Mouse (Mus musculus): ENCODE data around the gene Efl1. TPM values are rescaled to one million over a fixed set of nuclear protein-coding genes. Genes with fewer than 3 reads are reported as not detected.

Efl1 gene
- polyA plus RNA-seq, 1 experiment: 9.2 TPM

DNA sequence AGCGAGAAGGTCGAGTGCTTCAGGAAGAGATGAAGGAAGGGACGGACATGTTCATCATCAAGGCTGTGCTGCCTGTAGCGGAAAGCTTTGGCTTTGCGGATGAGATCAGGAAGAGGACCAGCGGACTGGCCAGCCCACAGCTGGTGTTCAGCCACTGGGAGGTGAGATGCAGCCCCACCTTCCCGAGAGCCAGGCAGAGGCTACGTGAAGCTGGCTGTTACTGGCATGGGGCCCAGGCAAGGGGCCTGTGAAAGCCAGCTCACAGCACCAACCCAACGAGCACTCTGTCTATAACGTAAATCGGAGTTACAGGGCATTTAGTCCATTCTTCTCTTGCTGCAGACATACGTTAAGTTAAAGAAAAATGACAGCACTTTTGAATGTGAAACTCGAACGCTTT lies 124.1 kb downstream of the Efl1 start:
- Histone ChIP-seq H3K27me3 (ENCODE audit: control insufficient read depth, insufficient read depth, low read length) (no peaks in the 10 kb centered on the region), H3K4me3 (replicated peaks; ENCODE audit: insufficient read depth, low read depth, low read length) (no peak overlapping the region), H3K27ac (ENCODE audit: insufficient read depth, low read length) (no peak overlapping the region), H3K4me1 (ENCODE audit: control insufficient read depth, insufficient read depth, low read length) (no peaks in the 10 kb centered on the region)
- DNase-seq: no peak
- 43% methylated on average over 14 of the region's 14 CpGs for WGBS
- no peak for TF ChIP-seq CTCF (IDR thresholded peaks at IDR 0.05; ENCODE audit: borderline replicate concordance, insufficient read depth, low read depth, low read length)

DNA sequence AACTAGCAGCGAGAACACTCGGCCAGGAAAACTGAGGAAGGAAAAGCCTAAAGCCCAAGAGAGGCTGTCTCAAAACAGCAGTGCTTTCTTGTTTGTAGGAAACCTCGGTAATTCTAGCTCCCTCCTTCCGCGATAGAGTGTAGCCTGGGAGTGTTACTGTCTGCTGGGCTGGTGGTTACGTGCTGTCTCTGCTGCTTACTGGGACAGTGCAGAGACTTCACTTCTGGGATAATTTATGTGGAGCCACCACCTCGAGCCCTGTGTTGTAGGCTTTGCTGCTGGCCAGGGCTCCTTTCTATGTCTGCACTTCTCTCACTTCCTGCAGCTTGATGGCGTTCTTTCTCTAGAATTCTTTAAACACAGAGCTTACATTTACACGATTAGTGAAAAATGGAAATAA lies 124.7 kb downstream of the Efl1 start:
- TF ChIP-seq POLR2A (IDR thresholded peaks at IDR 0.05; ENCODE audit: borderline replicate concordance, insufficient read depth, low read length): no peak
- TF ChIP-seq CTCF (IDR thresholded peaks at IDR 0.05; ENCODE audit: borderline replicate concordance, insufficient read depth, low read depth, low read length): no peak
- no peaks in the 10 kb centered on the region for H3K27me3 ChIP-seq (ENCODE audit: control insufficient read depth, insufficient read depth, low read length)
- no peak overlapping the region for H3K27ac ChIP-seq (ENCODE audit: insufficient read depth, low read length)
- 78% methylated on average over 9 of the region's 9 CpGs for WGBS
- DNase-seq: no peak
- no peak overlapping the region for H3K4me3 ChIP-seq (replicated peaks; ENCODE audit: insufficient read depth, low read depth, low read length)
- no peaks in the 10 kb centered on the region for H3K4me1 ChIP-seq (ENCODE audit: control insufficient read depth, insufficient read depth, low read length)

DNA sequence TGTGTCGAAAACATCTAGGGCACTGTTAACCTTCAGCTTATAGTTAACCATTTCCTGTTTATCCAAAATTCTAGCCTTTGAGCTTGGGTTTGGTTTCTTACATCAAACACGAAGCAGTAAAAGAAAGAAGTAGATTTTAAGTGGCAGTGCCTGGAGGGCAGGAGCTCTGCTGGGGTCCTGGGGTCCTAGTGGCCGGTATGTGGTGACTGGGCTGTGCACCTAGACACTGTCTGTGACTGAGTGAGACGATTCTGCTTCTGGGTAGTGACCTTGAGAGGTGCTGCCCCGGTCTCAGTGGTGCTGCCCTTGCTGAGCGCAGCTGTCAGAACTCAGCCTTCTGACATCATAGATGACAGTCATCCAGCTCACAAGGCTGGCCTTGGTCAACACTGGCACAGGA lies 125.5 kb downstream of the Efl1 start:
- Histone ChIP-seq H3K4me1 (ENCODE audit: control insufficient read depth, insufficient read depth, low read length) (no peaks in the 10 kb centered on the region), H3K27ac (ENCODE audit: insufficient read depth, low read length) (no peak overlapping the region), H3K27me3 (ENCODE audit: control insufficient read depth, insufficient read depth, low read length) (no peaks in the 10 kb centered on the region), H3K4me3 (replicated peaks; ENCODE audit: insufficient read depth, low read depth, low read length) (no peak overlapping the region)
- DNase-seq: no peak
- TF ChIP-seq POLR2A (IDR thresholded peaks at IDR 0.05; ENCODE audit: borderline replicate concordance, insufficient read depth, low read length) (no peak), CTCF (IDR thresholded peaks at IDR 0.05; ENCODE audit: borderline replicate concordance, insufficient read depth, low read depth, low read length) (no peak)
- 87% methylated on average over 6 of the region's 6 CpGs for WGBS

DNA sequence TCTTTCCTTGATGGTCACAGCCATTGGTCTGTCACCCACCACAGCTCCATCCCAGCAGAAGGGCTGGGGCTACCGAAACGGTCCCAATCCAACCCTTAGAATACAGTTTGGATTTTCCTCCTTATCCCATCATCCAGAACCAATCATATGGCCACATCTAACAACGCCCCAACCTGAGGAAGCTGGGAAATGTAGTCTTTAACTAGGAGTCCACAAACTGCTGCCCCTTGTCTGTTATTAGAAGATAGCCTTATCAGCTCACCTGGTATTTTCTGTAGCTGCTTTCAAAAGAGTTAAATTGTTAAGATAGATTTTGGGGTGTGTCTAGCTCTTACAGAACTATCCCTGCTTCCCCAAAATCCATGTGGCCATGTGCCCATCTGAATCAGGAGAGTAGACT lies 126.7 kb downstream of the Efl1 start:
- no peak for DNase-seq
- 95% methylated on average over 3 of the region's 3 CpGs for WGBS
- H3K4me1 ChIP-seq (ENCODE audit: control insufficient read depth, insufficient read depth, low read length): no peaks in the 10 kb centered on the region
- H3K27ac ChIP-seq (ENCODE audit: insufficient read depth, low read length): no peak overlapping the region
- H3K4me3 ChIP-seq (replicated peaks; ENCODE audit: insufficient read depth, low read depth, low read length): no peak overlapping the region
- TF ChIP-seq POLR2A (IDR thresholded peaks at IDR 0.05; ENCODE audit: borderline replicate concordance, insufficient read depth, low read length) (no peak), CTCF (IDR thresholded peaks at IDR 0.05; ENCODE audit: borderline replicate concordance, insufficient read depth, low read depth, low read length) (no peak)
- H3K27me3 ChIP-seq (ENCODE audit: control insufficient read depth, insufficient read depth, low read length): no peaks in the 10 kb centered on the region

DNA sequence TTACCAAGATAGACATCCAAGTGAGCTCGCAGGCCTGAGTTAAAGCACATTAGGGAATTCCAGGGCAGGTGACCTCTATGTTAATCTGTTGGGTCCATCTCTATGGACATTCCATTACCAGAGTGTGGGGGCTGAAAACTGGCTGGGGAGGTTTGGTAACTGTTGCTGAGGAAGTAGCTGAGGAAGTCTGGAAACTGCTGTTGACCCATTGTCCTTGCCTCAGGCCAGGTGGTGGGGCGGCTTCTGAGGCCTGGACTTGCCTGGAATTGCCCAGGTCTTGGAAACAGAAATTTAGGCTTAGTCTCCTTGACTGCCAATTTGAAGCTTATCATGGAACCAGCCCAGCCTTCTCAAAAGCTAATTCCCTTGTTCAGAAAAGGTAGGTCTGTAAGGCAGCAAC lies 134.7 kb downstream of the Efl1 start:
- H3K4me3 ChIP-seq (replicated peaks; ENCODE audit: insufficient read depth, low read depth, low read length): no peak overlapping the region
- TF ChIP-seq POLR2A (IDR thresholded peaks at IDR 0.05; ENCODE audit: borderline replicate concordance, insufficient read depth, low read length) (no peak), CTCF (IDR thresholded peaks at IDR 0.05; ENCODE audit: borderline replicate concordance, insufficient read depth, low read depth, low read length) (no peak)
- WGBS: 96% methylated on average over 2 of the region's 2 CpGs

DNA sequence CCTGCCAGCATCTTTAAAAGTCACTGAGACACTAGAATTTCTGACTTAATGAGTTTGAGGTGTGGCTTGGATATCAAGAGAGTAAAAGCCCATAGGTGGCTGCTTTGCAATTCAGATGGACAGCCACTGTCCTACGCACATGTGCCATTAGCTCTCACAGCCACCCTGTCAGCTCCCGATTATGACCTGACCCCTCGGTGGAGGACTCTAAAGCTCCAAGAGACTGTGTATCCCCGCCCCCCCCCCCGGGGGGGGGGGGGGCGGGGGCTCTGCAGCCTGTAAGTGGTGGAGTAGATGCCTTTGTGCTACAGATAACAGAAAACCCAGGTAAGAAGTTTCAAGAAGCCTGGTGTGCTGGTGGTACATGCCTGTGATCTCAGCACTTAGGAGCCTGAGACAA lies 135.3 kb downstream of the Efl1 start:
- no peak for DNase-seq
- 37% methylated on average over 6 of the region's 6 CpGs for WGBS
- no peak overlapping the region for H3K4me3 ChIP-seq (replicated peaks; ENCODE audit: insufficient read depth, low read depth, low read length)
- no peaks in the 10 kb centered on the region for H3K4me1 ChIP-seq (ENCODE audit: control insufficient read depth, insufficient read depth, low read length)
- no peak overlapping the region for H3K27ac ChIP-seq (ENCODE audit: insufficient read depth, low read length)
- TF ChIP-seq POLR2A (IDR thresholded peaks at IDR 0.05; ENCODE audit: borderline replicate concordance, insufficient read depth, low read length) (no peak), CTCF (IDR thresholded peaks at IDR 0.05; ENCODE audit: borderline replicate concordance, insufficient read depth, low read depth, low read length) (no peak)
- no peaks in the 10 kb centered on the region for H3K27me3 ChIP-seq (ENCODE audit: control insufficient read depth, insufficient read depth, low read length)

More for the DNA sequence above, 134.7 kb downstream of the Efl1 start:
- DNase-seq: no peak
- H3K27me3 ChIP-seq (ENCODE audit: control insufficient read depth, insufficient read depth, low read length): no peaks in the 10 kb centered on the region
- no peak overlapping the region for H3K27ac ChIP-seq (ENCODE audit: insufficient read depth, low read length)
- no peaks in the 10 kb centered on the region for H3K4me1 ChIP-seq (ENCODE audit: control insufficient read depth, insufficient read depth, low read length)

DNA sequence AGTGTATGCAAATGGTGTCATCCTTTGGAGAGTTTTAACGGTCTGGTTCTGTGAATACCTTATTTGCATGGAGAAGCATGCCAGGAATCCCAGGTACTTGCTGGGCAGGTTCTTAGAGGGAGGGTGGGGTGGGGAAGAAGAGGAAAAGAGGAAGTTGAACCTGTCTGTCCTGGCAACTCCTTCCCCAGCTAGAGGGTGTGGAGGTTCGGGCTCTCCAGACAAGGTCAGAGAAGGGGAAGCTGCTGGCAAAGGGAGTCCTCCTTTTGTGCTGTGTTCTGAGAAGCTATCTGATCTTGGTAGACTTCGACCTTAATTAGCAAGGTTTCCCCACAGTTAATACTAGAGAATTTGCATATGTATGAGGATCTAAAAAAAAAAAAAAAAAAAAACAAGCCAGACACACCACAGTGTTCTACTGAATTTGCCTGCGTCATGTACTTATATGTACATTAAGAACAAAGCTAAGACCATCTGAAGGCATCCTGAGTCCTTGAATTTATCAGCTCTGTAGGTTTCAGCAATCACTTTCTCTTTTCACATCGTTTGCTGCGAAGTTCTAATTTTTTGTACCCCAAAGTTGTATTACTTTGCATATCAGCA lies 137.0 kb downstream of the Efl1 start:
- no peak for TF ChIP-seq CTCF (IDR thresholded peaks at IDR 0.05; ENCODE audit: borderline replicate concordance, insufficient read depth, low read depth, low read length)
- no peak for TF ChIP-seq POLR2A (IDR thresholded peaks at IDR 0.05; ENCODE audit: borderline replicate concordance, insufficient read depth, low read length)
- Histone ChIP-seq H3K4me3 (replicated peaks; ENCODE audit: insufficient read depth, low read depth, low read length) (no peak overlapping the region), H3K27me3 (ENCODE audit: control insufficient read depth, insufficient read depth, low read length) (no peaks in the 10 kb centered on the region), H3K27ac (ENCODE audit: insufficient read depth, low read length) (no peak overlapping the region), H3K4me1 (ENCODE audit: control insufficient read depth, insufficient read depth, low read length) (no peaks in the 10 kb centered on the region)
- no peak for DNase-seq
- WGBS: 75% methylated on average over 6 of the region's 6 CpGs

DNA sequence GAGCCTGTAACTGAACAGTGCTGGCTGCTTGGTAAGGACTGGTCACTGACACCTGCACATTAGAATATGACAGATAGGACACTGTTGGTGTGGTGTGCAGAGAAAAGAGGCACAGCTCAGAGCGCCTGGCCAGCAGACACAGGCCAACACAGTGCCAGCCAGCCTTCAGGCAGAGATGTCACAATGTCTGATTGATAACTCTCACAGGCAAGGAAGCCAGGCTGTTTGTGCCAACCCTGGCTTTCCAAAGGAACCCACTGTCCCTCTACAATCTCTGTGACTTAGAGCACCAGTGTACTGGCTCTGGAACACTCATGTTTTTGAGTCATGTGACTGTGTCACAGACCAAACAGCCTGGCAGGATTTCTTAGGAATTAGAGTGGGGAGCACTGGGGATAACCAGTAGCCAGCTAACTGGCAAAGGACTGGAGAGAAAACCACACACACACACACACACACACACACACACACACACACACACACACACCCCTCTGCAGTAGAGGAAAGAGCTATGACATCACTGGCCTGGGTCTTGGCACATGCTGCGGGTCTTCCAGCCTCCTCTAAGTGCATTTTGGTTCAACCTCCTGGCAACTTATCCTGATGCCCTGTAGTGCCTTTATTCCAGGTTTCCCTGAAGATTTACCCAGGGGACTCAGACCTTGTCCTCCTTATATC lies 137.7 kb downstream of the Efl1 start:
- H3K27ac ChIP-seq (ENCODE audit: insufficient read depth, low read length): no peak overlapping the region
- H3K27me3 ChIP-seq (ENCODE audit: control insufficient read depth, insufficient read depth, low read length): no peaks in the 10 kb centered on the region
- peak in 1 of 2 experiments; percentile 15 for DNase-seq
- no peak overlapping the region for H3K4me3 ChIP-seq (replicated peaks; ENCODE audit: insufficient read depth, low read depth, low read length)
- H3K4me1 ChIP-seq (ENCODE audit: control insufficient read depth, insufficient read depth, low read length): no peaks in the 10 kb centered on the region
- 47% methylated on average over 2 of the region's 2 CpGs for WGBS
- no peak for TF ChIP-seq POLR2A (IDR thresholded peaks at IDR 0.05; ENCODE audit: borderline replicate concordance, insufficient read depth, low read length)
- no peak for TF ChIP-seq CTCF (IDR thresholded peaks at IDR 0.05; ENCODE audit: borderline replicate concordance, insufficient read depth, low read depth, low read length)
